Mouse (Mus musculus): Measurements from ENCODE around the gene Lmntd1.

Gene Lmntd1

DNA sequence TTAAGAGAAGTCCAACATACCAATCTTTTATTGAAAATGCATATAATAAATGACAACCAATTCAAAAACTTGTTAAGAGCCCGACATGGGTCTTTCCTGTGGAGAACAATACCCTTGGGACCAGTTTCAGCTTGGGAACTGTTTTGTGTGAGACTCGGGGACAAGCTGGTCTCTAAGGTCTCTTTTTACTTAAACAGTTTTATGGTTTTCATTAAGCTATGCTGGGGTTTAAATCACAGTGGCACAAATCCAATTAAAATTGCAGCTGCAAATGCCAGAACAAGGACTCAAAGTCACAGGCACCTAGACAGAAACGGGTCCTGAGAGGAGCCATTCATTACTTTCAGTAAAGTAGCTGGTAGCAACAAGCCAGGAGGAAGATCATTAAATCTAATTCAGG lies 8.9 kb downstream of the Lmntd1 start:
- no peak for DNase-seq (ENCODE audit: extremely low spot score)

DNA sequence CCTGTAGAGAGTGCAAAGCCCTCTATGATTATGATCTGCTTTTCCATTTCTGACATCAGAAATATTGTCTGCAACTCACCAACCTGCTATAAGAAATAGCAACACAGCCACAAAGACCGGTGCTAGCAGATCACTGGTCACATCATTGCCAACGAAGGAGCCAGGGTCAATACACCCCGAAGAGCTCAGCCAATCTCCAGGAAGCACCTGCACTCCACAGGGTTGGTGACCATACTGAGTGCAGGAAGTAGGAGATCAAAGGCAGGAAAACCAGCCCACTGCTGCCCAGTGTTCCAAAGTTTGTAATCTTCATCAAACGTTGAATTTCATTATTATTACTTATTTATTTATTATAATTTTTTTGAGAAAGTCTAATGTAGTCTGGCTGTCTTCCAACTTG lies 9.5 kb downstream of the Lmntd1 start:
- DNase-seq (ENCODE audit: extremely low spot score) = no peak

DNA sequence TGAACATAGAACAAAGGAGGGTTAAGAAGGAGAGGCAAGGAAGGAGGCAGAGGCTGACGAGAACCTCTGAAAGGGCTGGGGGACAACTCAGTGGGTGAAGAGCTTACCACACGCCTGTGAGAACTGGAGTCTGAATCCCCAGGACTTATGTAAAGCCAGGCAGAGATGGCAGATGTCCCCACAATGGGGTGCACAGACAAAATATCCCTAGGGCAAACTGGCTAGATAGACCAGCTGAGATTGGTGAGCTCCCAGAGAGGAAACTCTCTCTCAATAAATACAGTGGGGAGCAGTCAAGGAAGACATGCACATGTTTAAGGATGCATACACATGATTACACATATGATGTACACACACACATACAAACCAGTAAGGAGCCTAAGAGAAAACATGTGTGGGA lies 10.0 kb downstream of the Lmntd1 start:
- DNase-seq (ENCODE audit: extremely low spot score) = no peak

DNA sequence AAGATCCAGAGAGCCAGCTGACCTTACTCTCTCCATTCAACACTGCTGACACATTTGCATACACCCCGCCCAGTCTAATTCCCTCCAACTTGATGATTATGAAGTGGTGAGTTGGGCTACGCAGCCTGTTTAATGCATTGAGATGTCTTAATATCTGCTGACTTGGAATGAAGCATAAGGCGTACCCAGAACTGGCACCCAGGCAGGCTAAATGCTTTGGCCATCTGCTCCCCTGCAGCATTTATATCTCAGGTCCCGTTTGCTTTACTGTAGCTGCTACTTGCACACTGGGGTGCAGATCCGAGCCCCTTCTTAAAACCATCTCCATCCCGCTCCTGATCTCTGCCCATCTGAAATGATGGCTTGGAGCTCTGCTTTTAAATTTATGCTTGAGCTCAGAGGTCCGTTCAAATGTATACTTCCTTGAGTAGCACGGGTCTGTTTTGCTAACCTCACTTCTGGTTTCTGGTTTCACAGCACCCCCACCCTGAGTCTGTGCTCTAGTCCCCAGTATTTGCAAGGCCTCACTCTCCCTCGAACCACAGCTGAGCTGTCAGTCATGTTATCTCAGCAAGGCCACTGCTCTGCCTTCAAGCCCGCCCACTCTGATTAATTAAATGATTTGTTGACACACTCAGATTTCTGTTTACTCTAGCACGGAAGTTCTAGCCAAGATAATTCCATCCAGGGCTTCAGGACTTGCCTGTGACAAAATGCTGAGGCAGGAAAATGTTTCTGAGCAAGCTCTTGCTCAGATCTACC lies 15.1 kb downstream of the Lmntd1 start:
- DNase-seq (ENCODE audit: extremely low spot score) = no peak

DNA sequence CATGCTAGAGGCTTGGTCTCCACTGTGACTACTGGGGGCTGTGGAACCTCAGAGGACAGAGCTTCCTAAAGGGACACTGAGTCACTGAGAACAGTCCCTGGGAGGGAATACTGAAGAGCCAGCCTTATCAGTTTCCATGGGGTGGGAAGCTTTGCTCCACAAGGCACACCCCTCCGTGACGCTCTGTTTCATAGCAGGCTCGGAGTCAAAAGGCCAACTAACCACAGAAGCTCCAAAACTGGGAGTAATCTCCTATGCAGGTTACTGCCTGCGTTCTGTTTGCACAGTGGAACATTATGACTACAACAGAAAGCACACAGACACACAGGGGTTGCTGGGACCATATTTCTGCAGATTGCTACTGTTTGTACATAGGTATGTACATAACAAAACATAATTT lies 18.2 kb downstream of the Lmntd1 start:
- DNase-seq (ENCODE audit: extremely low spot score) = no peak

DNA sequence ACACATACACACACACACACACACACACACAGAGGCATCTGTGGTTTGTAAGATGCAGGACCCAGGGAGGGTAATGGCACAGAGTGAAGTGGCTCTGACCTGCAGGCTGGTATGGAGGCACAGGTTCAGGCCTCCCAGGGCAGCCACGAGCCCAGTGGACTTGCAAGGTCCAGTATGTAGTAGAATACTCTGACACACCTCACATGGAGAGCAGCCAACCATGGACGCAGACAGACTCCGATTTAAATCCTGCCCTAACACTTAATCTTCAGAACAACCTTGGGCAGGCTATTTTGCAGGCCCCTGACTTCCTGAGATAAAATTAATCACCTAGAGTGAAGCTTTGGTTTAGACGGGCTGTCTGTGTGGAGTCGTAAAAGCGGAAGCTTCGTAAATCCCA lies 20.1 kb downstream of the Lmntd1 start:
- no peak for DNase-seq (ENCODE audit: extremely low spot score)

DNA sequence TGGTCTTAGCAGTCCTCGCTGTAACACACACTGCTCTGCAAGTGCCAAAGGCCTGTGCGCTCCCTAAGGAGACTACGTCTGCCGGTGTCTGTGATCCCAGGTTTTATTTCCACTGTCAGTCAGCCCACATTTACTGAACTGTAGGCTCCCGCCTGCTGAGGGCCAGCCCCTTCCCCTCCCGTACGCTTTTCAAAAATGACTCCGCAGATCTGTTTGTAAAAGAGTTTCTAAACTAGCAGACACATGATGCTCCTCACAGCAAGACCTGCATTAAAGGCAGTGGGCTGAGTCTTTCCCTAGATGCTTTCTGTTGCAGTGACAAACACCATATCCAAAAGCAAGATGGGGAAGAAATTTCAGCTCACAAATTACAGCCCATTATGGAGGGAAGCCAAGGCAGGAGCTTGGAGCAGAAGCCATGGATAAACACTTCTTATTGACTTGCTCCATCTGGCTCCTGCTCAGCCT lies 21.6 kb downstream of the Lmntd1 start:
- no peak for DNase-seq (ENCODE audit: extremely low spot score)

DNA sequence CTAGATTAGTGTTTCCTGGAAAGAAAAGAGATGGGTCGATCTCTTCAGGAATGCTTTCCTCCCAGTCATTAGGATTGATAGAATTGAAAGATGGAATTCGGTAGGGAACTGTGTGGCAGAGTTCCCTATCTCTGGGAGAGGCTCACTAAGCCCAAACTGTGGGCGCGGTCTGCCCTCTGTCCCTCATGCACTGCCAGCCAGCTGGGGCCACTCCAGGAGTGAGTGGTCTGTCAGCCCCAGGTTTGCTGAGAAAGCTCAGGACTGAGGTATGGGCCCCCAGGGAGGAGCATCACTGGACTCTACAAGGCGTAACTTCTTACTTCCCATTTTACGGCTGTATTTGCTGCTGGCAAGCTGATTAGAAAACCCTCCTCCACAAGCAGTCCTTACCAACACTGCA lies 22.1 kb downstream of the Lmntd1 start:
- no peak for DNase-seq (ENCODE audit: extremely low spot score)

DNA sequence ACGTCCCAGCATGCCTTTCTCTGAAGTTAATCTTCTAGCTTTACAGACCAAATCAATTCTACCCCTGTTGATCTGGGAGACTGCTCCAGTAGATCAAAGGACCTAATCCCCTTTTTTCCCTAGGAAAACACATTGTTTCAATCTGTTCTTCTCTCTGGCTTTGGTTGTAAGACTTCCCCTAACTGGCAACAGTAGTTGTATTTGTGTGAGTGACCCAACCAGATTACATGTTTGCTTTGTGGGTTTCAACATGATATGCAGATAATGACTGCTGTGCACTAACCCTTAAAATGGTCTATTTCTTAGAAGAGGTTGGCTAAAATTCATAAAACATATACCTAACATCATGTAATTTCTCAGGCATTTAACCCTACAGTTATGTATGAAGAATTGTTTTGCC lies 22.5 kb downstream of the Lmntd1 start:
- DNase-seq (ENCODE audit: extremely low spot score) = no peak

DNA sequence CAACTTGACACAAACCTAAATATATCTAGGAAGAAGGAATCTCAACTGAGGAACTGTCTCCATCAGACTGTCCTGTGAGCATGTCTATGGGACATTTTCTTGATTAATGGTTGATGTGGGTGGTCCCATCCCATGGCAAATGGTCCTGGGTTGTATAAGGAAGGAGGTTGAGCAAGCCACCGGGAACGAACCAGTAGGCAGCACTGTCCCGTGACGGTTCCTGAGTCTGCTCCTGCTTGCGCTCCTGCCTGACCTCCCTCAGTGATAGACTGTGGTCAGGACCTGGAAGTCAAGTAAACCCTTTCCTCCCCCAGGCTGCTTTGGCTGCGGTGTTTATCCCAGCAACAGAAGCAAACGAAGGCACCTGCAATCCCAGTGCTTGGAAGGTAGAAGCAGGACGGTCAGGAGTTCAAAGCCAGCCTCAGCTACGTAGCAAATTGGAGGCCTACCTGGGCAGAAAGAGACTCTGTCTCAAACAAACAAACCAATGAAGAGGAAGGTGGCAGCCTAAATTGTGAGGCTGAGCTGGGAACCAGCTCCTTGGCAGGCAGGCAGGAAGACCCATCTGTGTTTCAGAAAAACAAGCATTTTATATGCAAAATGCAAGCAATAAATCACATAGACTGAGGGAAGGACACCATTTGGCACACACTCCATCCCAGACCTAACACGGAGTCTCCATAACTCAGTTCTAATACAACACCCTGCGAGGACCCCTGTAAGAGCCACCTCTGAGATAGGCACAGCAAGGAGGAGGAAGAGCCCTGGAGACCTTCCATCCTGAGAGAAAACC lies 23.4 kb downstream of the Lmntd1 start:
- DNase-seq (ENCODE audit: extremely low spot score) = no peak

DNA sequence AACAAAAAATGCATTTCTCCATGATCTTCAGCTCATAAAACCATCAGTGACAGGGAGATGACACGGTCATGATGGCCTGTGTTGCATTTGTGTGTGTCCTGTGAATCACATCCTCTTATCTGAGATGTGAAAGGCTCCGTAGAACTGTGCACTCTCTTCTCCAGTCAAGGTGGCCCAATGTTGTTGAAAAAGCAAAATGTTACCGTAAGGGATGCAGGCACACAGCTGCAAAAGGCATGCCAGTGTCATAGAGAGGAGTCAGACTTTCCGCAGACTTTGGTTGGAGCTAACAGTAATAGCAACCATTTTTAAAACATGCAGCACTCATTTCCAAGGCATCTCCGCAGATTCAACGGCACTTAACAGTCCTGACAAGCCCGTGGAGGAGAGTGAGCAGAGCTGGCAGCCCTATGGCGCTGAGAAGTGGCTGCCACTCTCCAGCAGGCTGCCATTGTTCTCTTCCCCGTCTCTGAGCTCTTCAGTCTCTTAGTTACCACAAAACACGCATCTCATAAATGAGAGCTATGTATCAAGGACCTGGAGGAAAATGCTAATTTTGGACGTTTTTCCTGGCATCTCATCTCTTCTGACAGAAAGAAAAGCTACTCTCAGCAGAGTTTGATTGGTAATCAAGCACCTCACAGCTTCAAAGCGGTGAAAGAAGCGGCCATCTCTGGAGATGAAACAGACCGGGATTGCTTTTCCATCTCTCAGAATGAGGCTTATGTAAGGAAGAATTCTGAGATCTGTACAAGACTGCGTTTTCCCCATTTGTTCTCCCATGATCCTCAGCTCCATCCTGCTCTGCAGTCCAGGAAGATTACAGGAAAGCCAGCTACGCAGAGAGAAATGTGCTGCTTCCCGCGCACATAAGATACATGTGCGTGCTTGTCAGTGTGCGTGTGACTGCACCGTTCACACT lies 28.8 kb downstream of the Lmntd1 start:
- DNase-seq (ENCODE audit: extremely low spot score) = no peak

DNA sequence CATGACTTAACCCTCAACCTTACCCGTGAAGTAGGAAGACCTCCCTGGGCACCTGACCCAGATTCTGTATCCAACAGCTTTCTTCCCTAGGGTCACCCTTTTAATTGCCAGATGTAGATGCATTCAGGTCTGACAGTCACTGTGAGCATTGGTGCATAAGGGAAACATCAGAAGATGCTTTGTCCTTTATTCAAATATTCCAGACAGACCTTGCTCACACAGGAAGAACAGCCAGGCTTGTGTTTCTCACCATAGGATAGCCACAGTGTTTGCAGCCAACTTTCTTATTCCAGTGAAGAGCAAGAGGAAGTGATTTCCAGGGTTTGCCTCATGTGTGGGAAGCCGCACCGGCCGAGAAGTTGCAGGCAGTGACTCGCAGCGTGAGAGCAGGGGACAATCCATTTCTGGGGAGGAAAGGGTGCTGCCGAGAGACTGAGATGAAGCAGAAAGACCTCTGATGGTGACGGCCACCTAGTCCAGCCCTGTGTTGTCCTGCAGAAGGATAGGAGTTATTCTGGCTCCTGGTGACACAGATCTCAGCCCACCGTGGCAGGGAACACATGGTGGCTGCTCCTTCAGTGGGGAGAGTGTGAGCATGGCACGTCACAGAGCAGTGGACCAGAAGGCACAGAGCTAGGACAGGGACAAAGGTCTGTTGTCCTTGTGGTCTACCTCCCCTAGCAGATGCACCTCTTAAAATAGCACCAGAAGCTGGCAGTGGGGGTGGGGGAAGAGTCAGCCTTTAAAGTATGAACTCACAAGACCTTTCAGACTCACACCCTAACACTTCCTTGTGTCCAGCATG lies 32.6 kb downstream of the Lmntd1 start:
- DNase-seq (ENCODE audit: extremely low spot score) = no peak

DNA sequence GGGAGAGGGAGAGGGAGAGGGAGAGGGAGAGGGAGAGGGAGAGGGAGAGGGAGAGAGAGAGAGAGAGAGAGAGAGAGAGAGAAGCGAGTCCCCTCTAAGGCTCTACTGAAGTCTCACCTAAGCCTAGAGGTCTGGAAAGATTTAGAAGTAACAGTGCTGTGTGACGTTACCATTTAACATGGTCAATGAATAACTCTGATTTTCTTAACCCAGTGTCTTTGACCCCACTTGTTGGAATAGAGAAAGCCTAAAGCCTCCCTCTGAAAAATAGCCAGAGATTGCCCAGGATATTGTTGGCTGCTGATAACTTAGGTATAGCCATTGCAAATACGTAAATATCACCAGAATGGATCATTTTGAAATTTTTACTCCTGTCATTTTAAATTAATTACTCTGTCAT lies 34.4 kb downstream of the Lmntd1 start:
- DNase-seq (ENCODE audit: extremely low spot score) = no peak

DNA sequence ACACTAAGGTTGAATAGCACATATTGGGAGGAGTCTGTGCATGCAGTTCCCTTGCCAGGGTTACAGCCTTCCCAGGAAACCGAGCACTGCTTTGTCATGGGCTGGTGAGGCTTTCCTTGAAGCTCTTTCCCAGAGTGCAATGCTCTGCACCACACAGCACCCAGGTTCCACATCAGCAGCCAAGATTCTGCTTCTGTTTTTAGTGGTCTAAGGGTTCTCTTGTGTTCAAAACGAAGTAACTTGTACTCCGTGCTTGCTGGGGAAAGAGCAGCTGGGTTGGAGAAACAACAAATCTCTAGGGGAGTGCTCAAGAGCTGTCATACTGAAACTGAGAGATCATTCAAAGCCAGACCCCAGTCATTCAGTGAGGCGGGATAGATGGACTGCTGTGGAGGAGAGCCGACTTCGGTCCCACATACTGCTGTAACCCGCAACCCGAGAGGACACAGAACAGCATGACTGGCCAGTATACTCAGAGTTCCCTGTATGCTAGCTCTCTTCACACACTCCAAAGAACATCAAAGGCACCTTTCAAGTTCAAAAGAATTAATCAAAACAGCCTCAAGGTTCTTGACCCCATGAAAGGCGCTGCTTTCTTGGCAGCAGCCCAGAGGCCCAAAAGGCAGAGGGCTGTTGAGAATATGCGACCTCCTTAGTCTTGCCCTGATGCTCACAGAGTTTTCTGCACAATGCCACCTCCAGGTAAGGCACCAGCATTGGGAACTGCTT lies 35.5 kb downstream of the Lmntd1 start:
- DNase-seq (ENCODE audit: extremely low spot score) = no peak

DNA sequence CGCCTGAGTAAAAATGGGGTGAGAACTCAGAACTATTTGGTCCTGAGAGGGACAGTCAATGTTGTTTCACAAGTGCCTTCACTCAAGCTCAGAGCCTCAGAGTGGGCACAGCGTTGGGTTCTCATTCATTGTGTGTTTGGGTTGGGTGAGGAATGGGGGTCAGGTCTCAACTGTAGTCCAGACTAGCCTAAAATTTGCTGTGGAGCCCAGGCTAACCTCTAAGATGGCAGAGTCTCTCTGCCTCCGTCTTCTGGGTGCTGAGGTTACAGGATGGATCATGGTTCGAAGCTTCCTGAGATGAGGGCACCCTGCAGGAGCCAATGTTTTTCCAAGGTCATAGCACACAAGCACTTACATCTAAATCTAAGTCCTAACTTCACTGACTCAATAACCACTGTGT lies 37.4 kb downstream of the Lmntd1 start:
- no peak for DNase-seq (ENCODE audit: extremely low spot score)

DNA sequence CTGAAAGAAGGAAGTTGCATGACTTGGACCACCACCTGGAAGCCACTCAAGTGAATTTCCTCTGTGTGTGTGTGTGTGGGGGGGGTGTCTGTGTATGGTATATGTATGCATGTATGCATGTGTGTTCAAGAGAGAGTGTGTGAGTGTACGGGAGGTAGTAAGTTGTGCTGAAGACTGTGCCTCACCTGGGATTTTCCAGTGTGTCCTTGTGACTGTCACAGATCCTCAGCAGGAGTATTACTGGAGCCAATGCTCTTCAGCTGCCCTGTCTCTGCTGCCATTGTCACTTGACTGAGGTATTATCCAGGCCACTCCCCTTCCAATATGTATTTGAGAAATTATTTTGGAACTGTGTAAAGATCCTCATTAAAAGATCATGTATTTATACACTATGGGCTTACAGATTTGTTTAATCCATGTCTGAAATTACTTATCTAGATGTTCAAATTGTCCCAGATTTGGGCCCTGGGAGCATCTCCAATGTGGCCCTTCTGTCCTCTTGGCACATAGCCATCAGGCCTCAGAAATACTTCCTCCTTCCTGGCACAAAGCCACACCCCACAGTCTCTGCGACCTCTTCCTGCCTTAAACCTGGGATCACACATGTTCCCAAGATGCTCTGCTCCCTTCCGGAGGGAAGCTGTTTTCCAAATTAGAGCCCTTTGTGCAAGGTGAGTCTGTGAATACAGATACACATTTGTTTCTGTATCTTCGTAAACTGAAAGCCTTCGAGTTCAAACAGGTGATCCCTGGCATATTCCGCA lies 40.7 kb downstream of the Lmntd1 start:
- no peak for DNase-seq (ENCODE audit: extremely low spot score)

DNA sequence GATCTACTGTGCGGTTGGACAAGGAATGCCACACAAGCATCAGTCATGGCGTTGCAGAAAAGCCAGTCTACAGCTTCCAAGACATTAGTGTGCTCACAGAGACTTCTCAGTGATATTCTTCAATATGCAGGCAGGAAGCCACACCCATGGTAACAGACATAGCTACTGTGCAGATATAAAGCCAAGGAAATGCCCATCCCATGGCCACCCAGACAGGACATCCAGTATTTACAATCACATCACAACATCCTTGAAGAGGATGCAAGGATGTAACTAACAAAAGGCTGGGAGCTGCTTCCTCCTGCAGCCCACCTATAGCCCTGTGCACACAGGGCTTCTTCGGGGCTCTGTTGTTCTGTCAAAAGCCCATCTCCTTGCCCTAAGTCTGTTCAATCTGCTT lies 45.4 kb downstream of the Lmntd1 start:
- no peak for DNase-seq (ENCODE audit: extremely low spot score)

DNA sequence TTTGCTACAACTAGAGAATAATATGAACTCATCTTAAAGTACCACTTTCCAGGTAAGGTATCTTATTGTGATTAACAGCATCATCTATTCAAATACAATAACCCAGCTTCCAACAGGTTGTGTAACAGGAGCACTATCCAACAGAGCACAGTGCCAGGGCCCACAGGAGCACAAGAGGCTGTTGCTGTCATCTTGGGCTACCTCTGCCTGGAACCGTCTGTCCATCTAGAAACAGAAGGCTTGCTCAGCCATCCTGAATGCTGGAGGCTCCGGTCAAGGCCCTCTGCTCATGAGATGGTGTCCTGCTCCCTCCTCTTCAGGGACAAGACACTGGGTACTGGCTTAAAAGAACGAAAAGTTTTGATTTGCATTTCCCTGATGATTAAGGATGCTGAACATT lies 46.3 kb downstream of the Lmntd1 start:
- DNase-seq (ENCODE audit: extremely low spot score) = no peak

DNA sequence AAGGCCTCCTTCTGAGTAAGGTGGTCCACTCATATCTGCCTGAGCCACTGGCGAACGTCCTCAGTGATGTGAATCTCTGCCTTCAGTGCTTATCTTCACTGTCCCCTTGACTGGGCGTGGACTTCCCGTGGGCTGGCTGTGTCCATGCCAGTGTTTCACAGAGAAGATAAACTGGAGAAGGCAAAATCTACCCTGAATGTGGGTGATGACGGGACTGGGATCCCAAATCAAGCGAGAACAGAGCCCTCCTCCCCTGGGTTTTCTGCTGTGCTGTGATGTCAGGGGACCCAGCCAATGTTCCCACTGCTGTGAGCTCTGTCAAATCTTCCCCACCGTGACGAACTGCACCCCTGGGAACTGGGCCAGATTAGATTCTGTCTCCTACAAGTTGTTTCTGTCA lies 46.8 kb downstream of the Lmntd1 start:
- DNase-seq (ENCODE audit: extremely low spot score) = no peak

DNA sequence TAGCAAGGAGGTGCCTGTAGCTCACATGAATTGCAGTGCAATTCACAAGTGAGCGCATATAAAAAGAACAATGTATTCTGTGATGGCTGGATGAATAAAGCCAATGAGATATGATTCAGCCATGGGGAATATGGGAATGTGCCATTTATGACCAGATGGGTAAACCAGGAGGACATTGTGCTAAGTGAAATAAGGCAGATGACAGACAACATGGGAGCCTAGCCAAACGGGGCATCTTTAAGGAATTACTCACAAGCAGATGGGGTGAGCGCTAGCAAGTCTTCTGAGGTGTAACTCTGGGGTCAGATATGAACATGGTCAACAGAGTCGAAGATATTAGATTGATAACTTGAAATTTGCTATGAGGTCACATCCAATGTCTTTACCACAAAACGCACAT lies 48.5 kb downstream of the Lmntd1 start:
- DNase-seq (ENCODE audit: extremely low spot score) = no peak

Measured in embryo, embryonic 9.5 days (tissue).